Mouse (Mus musculus) left cerebral cortex, postnatal 10 days (tissue): ENCODE data around the gene Psg23. TPM values are rescaled to one million over a fixed set of nuclear protein-coding genes. Genes with fewer than 3 reads are reported as not detected.
"Not testable (repeated sequence)": the region's sequence is repeated elsewhere in the genome, so short reads cannot be mapped to it uniquely, and the experiment has no call there.

Source experiments
- DNase-seq, 2 experiments: peaks; one replicate each; pipeline ENCODE4 v3.0.0; 2021 to 2022; ENCODE audit warnings: low spot score in 2 of 2, mixed read lengths in 1 of 2; ENCODE audit errors: extremely low spot score in 1 of 2
- intact Hi-C: fragments of 180-260 bp; cut with DNase I; formaldehyde crosslinking; loops from one replicate; pipeline ENCODE4 v1.15.1; 2025
- total RNA-seq, 2 experiments: library from RNA; stranded (reverse); gene quantifications; 2 replicates each; pipeline ENCODE4 v1.2.3; 2021

Gene Psg23
- total RNA-seq = not detected

DNA sequence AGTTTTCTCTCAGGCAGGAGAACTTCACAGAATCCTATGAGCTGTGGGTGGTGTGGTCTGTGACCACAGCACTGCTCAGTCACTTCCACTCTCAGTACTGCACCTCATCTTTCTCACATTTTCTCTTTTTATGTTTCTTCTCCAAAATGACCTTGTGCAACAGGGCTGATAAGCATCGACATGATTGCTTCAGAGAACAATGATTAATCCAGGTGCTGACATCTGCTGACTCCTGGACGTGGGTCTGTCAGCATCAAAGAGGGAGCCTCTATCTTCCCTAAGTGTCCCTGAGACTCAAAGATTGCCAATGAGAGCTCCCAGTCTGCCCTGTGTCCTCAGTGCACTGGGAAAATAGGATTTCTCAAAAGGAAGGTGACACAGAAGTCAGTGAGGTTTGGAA lies at the start of gene Psg23:
Gene Psg23 (minus strand): TSS at position 101 of the 400 bp plus-strand sequence.
- DNase-seq, intact Hi-C loops: not testable (repeated sequence)

DNA sequence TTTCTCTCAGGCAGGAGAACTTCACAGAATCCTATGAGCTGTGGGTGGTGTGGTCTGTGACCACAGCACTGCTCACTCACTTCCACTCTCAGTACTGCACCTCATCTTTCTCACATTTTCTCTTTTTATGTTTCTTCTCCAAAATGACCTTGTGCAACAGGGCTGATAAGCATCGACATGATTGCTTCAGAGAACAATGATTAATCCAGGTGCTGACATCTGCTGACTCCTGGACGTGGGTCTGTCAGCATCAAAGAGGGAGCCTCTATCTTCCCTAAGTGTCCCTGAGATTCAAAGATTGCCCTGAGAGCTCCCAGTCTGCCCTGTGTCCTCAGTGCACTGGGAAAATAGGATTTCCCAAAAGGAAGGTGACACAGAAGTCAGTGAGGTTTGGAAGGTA lies 40.3 kb upstream of the Psg23 start, which contains the start of gene Psg21:
Gene Psg21 (minus strand): TSS at position 101 of the 400 bp plus-strand sequence.
- intact Hi-C loops, DNase-seq: not testable (repeated sequence)

DNA sequence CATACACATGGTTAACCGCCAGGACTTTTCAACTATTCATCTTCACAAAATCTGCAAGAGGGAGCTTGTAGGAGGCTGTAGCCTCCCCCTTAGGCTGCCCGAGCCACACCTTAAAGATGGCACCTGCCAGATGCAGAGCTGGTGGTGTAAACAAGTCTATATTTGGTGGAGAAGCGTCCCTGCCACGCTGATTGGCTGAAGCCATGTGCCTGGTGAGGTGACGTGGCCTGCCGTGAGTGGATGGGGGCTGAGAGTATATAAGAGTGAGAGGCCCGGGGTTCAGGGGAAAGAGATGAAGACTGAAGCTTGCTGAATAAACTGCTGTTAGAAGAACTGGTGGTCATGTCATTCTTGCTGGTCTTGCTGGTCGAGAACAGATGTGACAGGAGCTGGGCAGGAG lies 10.6 kb upstream of the Psg23 start:
- intact Hi-C loops, DNase-seq: not testable (repeated sequence)

DNA sequence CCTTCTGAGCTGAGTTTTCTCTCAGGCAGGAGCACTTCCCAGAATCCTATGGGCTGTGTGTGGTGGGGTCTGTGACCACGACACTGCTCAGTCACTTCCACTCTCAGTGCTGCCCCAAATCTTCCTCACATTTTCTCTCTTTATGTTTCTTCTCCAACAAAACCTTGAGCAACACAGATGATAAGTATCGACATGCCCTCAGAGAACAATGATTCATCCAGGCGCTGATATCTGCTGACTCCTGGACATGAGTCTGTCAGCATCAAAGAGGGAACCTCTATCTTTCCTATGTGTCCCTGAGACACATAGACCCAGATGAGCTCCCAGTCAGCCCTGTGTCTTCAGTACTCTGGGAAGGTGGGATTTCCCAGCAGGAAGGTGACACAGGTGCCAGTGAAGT lies 49.1 kb downstream of the Psg23 start, which contains the start of gene Psg27:
Gene Psg27 (minus strand): TSS at position 101 of the 400 bp plus-strand sequence.
- no peak for DNase-seq
- intact Hi-C loops = no loop called here

DNA sequence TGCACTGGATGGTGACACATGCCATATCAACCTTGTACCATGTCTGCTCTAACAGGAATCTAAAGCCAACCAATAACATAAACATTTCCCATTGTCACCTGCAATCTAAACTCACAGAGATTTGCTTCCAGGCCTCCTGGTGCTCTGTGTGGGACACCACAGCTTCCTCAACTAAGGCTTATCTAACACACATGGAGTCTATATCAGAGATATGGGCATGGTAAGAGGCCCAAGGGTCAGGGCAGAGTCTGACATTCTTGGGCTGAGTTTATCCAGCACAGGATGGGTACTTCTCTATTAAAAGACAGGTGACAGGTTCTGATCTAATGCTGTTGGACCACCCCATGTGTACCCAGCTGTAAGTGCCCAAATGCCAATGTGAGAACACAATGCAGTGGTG lies 56.5 kb downstream of the Psg23 start:
- intact Hi-C loops = no loop called here
- DNase-seq = no peak

Other genes starting within 250 kb of the Psg23 start
- not detected for gene Psg28, start 184.5 kb downstream of the Psg23 start, total RNA-seq
- not detected for gene Psg26, start 132.3 kb downstream of the Psg23 start, total RNA-seq
- not detected for gene Psg25, start 84.2 kb downstream of the Psg23 start, total RNA-seq
- gene Psg27, start 49.2 kb downstream of the Psg23 start, total RNA-seq = not detected
- gene Psg21, start 40.2 kb upstream of the Psg23 start, total RNA-seq = not detected
- not detected for gene Psg20, start 69.7 kb upstream of the Psg23 start, total RNA-seq
- not detected for gene Psg22, start 101.6 kb upstream of the Psg23 start, total RNA-seq
- gene Psg19, start 182.0 kb upstream of the Psg23 start, total RNA-seq = not detected
- gene Psg17, start 205.1 kb upstream of the Psg23 start, total RNA-seq = not detected
- 1 to 10 TPM; 1.3 to 1.5 TPM for gene Mill2, start 223.5 kb upstream of the Psg23 start, total RNA-seq